ENCODE assay signal across 9 mouse cellular contexts in the genomic region with DNA sequence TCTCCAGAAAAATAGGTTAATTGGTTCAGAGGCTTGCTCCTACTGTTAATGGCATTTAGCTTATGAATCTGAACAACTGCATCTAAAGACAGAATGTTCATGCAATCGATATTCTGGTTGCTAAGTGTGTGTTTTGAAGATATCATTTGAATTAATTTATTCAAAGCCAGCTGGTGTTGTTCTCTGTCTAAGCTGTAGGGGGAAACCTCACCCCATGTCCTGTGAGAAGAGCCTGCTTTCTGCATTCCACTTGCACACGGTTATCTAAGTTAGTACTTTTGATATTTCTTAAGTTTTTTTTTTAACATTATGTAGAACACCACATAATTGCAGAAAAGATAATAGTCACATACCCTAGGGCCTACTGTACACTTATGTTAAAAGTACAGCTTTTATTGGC.
A peak's percentile ranks its signal among the peaks of the same experiment; 100 is the strongest.
DNase-seq lines count a peak whose midpoint lies in the region; ATAC-seq and TF ChIP-seq lines count a peak whose summit lies in the region.
"Had no signal": no experiment of that assay in that cellular context is flagged by ENCODE, and none has a peak within 500 bp of the region (broad histone marks: within the 10 kb centered on the region; RNA-seq: fewer than 3 reads in every experiment).

No protein-coding gene starts in this region.

- no peak overlapping the region for H3K27ac ChIP-seq in ES-E14 (ENCODE audit: insufficient read depth, low read depth, low read length, poor library complexity, severe bottlenecking)
- H3K27ac ChIP-seq in intestine, embryonic 16.5 days (ENCODE audit: low read length): no peak overlapping the region
- H3K27ac ChIP-seq: neural tube, embryonic 12.5 days had no signal

- peak; percentile 34 for DNase-seq in heart, postnatal 4 days
- no peak for DNase-seq in heart, postnatal 36 days
- no peak for DNase-seq in ES-E14 (ENCODE audit: low read depth, low spot score)
- DNase-seq in c-Kit-positive CD71-negative TER-119-negative erythroid progenitor cells, embryonic 14.5 days (ENCODE audit: low read depth): peak; percentile 6
- DNase-seq in layer of hippocampus, adult 9-10 months (ENCODE audit: low spot score): peak; percentile 79
- peak; percentile 69 to 70 for DNase-seq in right cerebral cortex, adult 2 months (ENCODE audit: low spot score in 2 of 2)
- DNase-seq in heart, adult 9 months (ENCODE audit: low spot score in 2 of 2): no peak

- H3K4me1 ChIP-seq in ES-E14 (ENCODE audit: control insufficient read depth in 2 of 2, insufficient read depth in 2 of 2, low read length in 2 of 2, poor library complexity in 1 of 2): no peaks in the 10 kb centered on the region
- no peaks in the 10 kb centered on the region for H3K4me1 ChIP-seq in intestine, embryonic 16.5 days (ENCODE audit: control insufficient read depth, insufficient read depth, low read length)
- H3K4me1 ChIP-seq: neural tube, embryonic 12.5 days had no signal

- H3K27me3 ChIP-seq in intestine, embryonic 16.5 days (replicated peaks; ENCODE audit: control insufficient read depth, insufficient read depth, low read length): no peaks in the 10 kb centered on the region
- H3K27me3 ChIP-seq: neural tube, embryonic 12.5 days had no signal

- intact Hi-C loops in heart, postnatal 36 days (cut with DNase I): loop anchor here (10.0 kb wide), 2 partner anchors 392 to 1472 kb away; no protein-coding TSS in a partner anchor

- no peaks in the 10 kb centered on the region for H3K9me3 ChIP-seq in ES-E14 (ENCODE audit: control insufficient read depth, insufficient read depth, low read depth, low read length)
- H3K9me3 ChIP-seq in intestine, embryonic 16.5 days (ENCODE audit: control insufficient read depth, low read length): no peaks in the 10 kb centered on the region
- H3K9me3 ChIP-seq: neural tube, embryonic 12.5 days had no signal

- ATAC-seq in intestine, embryonic 16.5 days: no peak

- no peak overlapping the region for H3K4me2 ChIP-seq in intestine, embryonic 16.5 days (ENCODE audit: low read depth, low read length)
- H3K4me2 ChIP-seq: neural tube, embryonic 12.5 days had no signal

- in situ Hi-C loops in ES-E14 (cut with MboI; ENCODE audit: low sequenced_read_pairs in 2 of 2, unreplicated experiment in 2 of 2): no loop called here

- no peak overlapping the region for H3K9ac ChIP-seq in ES-E14 (ENCODE audit: insufficient read depth, low read depth, low read length, poor library complexity, severe bottlenecking)
- no peak overlapping the region for H3K9ac ChIP-seq in intestine, embryonic 16.5 days (ENCODE audit: low read depth, low read length)
- H3K9ac ChIP-seq: neural tube, embryonic 12.5 days had no signal

- WGBS in intestine, embryonic 16.5 days: 24% methylated on average over 2 of the region's 2 CpGs

- no peak overlapping the region for H3K4me3 ChIP-seq in ES-E14 (ENCODE audit: insufficient read depth in 1 of 2, low read depth in 1 of 2, low read length in 2 of 2, poor library complexity in 1 of 2, severe bottlenecking in 1 of 2)
- no peak overlapping the region for H3K4me3 ChIP-seq in intestine, embryonic 16.5 days (ENCODE audit: low read length)
- H3K4me3 ChIP-seq: neural tube, embryonic 12.5 days had no signal

- H3K36me3 ChIP-seq in ES-E14 (ENCODE audit: control insufficient read depth, insufficient read depth, low read length, poor library complexity, severe bottlenecking): no peaks in the 10 kb centered on the region
- H3K36me3 ChIP-seq in intestine, embryonic 16.5 days (ENCODE audit: control insufficient read depth, insufficient read depth, low read length): no peaks in the 10 kb centered on the region
- H3K36me3 ChIP-seq: neural tube, embryonic 12.5 days had no signal

TF ChIP-seq in ES-E14, 5 proteins besides CTCF, POLR2A, EP300 and RAD21:
- TF ChIP-seq ZNF384 (IDR thresholded peaks at IDR 0.05; ENCODE audit: low read depth, low read length) (no peak), ZC3H11A (IDR thresholded peaks at IDR 0.05; ENCODE audit: borderline replicate concordance, low read depth, low read length) (0 out of 2 replicates have a peak, but pooled peaks have one; percentile 10), MAFK (IDR thresholded peaks at IDR 0.05; ENCODE audit: insufficient read depth, low read depth, low read length) (no peak), CHD2 (IDR thresholded peaks at IDR 0.05; ENCODE audit: low read depth, low read length) (no peak), HCFC1 (IDR thresholded peaks at IDR 0.05; ENCODE audit: borderline replicate concordance, insufficient read depth, low read length) (no peak)

Comparison
In these comparisons a context has a peak if more than half of its experiments do, and no peak if none do; other contexts are left out.
1. DNase-seq: peak in heart, postnatal 4 days (single experiment), c-Kit-positive CD71-negative TER-119-negative erythroid progenitor cells, embryonic 14.5 days (single experiment), layer of hippocampus, adult 9-10 months (single experiment) and right cerebral cortex, adult 2 months (2 of 2); none in heart, postnatal 36 days (0 of 2), ES-E14 (single experiment) and heart, adult 9 months (0 of 2).